Mouse (Mus musculus): Measurements from ENCODE around the gene Pkp2.
"Not testable (repeated sequence)": the region's sequence is repeated elsewhere in the genome, so short reads cannot be mapped to it uniquely, and the experiment has no call there.

Pkp2 gene

GRCm38 (mm10) chr16:16213079-16213760 lies at the start of gene Pkp2:
Gene Pkp2 (plus strand): TSS chr16:16213318.
- DNase-seq (ENCODE audit: low spot score): peak; percentile 15

GRCm38 (mm10) chr16:16197374-16197773 lies 15.7 kb upstream of the Pkp2 start:
- DNase-seq (ENCODE audit: low spot score): no peak

GRCm38 (mm10) chr16:16201991-16202390 lies 11.1 kb upstream of the Pkp2 start:
- DNase-seq (ENCODE audit: low spot score): peak; percentile 84

- no peak for DNase-seq (ENCODE audit: low spot score)
Measured at GRCm38 (mm10) chr16:16204648-16205047, 8.5 kb upstream of the Pkp2 start.

GRCm38 (mm10) chr16:16212723-16213078 lies 417 bp upstream of the Pkp2 start:
- no peak for DNase-seq (ENCODE audit: low spot score)

GRCm38 (mm10) chr16:16213761-16214305 lies 715 bp downstream of the Pkp2 start:
- DNase-seq (ENCODE audit: low spot score): no peak

- peak; percentile 69 for DNase-seq (ENCODE audit: low spot score)
Measured at GRCm38 (mm10) chr16:16215645-16216387, 2.7 kb downstream of the Pkp2 start.

- DNase-seq (ENCODE audit: low spot score): no peak
Measured at GRCm38 (mm10) chr16:16216934-16217333, 3.8 kb downstream of the Pkp2 start.

GRCm38 (mm10) chr16:16219835-16220234 lies 6.7 kb downstream of the Pkp2 start:
- DNase-seq (ENCODE audit: low spot score): no peak

- no peak for DNase-seq (ENCODE audit: low spot score)
Measured at GRCm38 (mm10) chr16:16222651-16223050, 9.5 kb downstream of the Pkp2 start.

GRCm38 (mm10) chr16:16224506-16224924 lies 11.4 kb downstream of the Pkp2 start:
- peak; percentile 88 for DNase-seq (ENCODE audit: low spot score)

- no peak for DNase-seq (ENCODE audit: low spot score)
Measured at GRCm38 (mm10) chr16:16225828-16226227, 12.7 kb downstream of the Pkp2 start.

- no peak for DNase-seq (ENCODE audit: low spot score)
Measured at GRCm38 (mm10) chr16:16230439-16230838, 17.3 kb downstream of the Pkp2 start.

- no peak for DNase-seq (ENCODE audit: low spot score)
Measured at GRCm38 (mm10) chr16:16233919-16234318, 20.8 kb downstream of the Pkp2 start.

- DNase-seq (ENCODE audit: low spot score): not testable (repeated sequence)
Measured at GRCm38 (mm10) chr16:16236681-16237080, 23.6 kb downstream of the Pkp2 start.

- DNase-seq (ENCODE audit: low spot score): no peak
Measured at GRCm38 (mm10) chr16:16238356-16238755, 25.2 kb downstream of the Pkp2 start.

GRCm38 (mm10) chr16:16244711-16245110 lies 31.6 kb downstream of the Pkp2 start:
- peak; percentile 42 for DNase-seq (ENCODE audit: low spot score)

GRCm38 (mm10) chr16:16250470-16250869 lies 37.4 kb downstream of the Pkp2 start:
- DNase-seq (ENCODE audit: low spot score): no peak

- DNase-seq (ENCODE audit: low spot score): no peak
Measured at GRCm38 (mm10) chr16:16253326-16254074, 40.4 kb downstream of the Pkp2 start.

- no peak for DNase-seq (ENCODE audit: low spot score)
Measured at GRCm38 (mm10) chr16:16255217-16255616, 42.1 kb downstream of the Pkp2 start.

- DNase-seq (ENCODE audit: low spot score): no peak
Measured at GRCm38 (mm10) chr16:16255874-16256273, 42.8 kb downstream of the Pkp2 start.

- DNase-seq (ENCODE audit: low spot score): no peak
Measured at GRCm38 (mm10) chr16:16256672-16257071, 43.6 kb downstream of the Pkp2 start.

GRCm38 (mm10) chr16:16260882-16261281 lies 47.8 kb downstream of the Pkp2 start:
- DNase-seq (ENCODE audit: low spot score): no peak
